Mouse (Mus musculus) spleen, adult 2 months (tissue): ENCODE measurements at regions not wholly inside any gene's neighbourhood (a gene's known extent, or its start where the extent isn't known, plus 50 kb on each side); places are given as distances from the start of the nearest gene placed in this dataset.

Experiments used
- DNase-seq, 2 experiments: peaks; one replicate each; pipeline versions ENCODE4 v3.0.0 to v3.0.0-alpha.2; 2012 to 2021; ENCODE audit warnings: low spot score in 2 of 2, low read depth in 1 of 2
- H3K27ac ChIP-seq: fragments of 200-500 bp; 2 replicates; pipeline ENCODE4 v1.5.1; 2012; ENCODE audit warnings: low read length, inconsistent platforms; ENCODE audit not compliant: insufficient read depth
- H3K27me3 ChIP-seq: fragments of 200-500 bp; 2 replicates; pipeline ENCODE4 v1.6.1; 2012; ENCODE audit warnings: mild to moderate bottlenecking, moderate library complexity, low read length, inconsistent platforms; ENCODE audit not compliant: control insufficient read depth, insufficient read depth
- H3K36me3 ChIP-seq: fragments of 200-500 bp; 2 replicates; pipeline ENCODE4 v1.6.1; 2012; ENCODE audit warnings: mild to moderate bottlenecking, low read length, inconsistent platforms; ENCODE audit not compliant: control insufficient read depth, insufficient read depth
- H3K4me1 ChIP-seq: fragments of 200-500 bp; 2 replicates; pipeline ENCODE4 v1.6.1; 2011; ENCODE audit warnings: inconsistent platforms; ENCODE audit not compliant: control insufficient read depth, insufficient read depth, insufficient read length
- H3K4me3 ChIP-seq: fragments of 200-500 bp; 2 replicates; pipeline ENCODE4 v1.5.1; 2011; ENCODE audit warnings: mild to moderate bottlenecking, inconsistent platforms; ENCODE audit not compliant: insufficient read depth, insufficient read length; ENCODE audit errors: extremely low read depth
- CTCF ChIP-seq: fragments of 200-500 bp; IDR thresholded peaks from 2 replicates; pipeline ENCODE4 v1.5.1; 2011; ENCODE audit warnings: mild to moderate bottlenecking, inconsistent platforms; ENCODE audit not compliant: insufficient read depth, insufficient read length, insufficient replicate concordance; ENCODE audit errors: extremely low read depth
- POLR2A ChIP-seq: fragments of 200-500 bp; IDR thresholded peaks from 2 replicates; pipeline ENCODE4 v1.6.1; 2011; ENCODE audit warnings: low read depth, low read length, inconsistent platforms
- WGBS: fragments of 180-500 bp; shearing (Covaris S2); methylation state at CpG from one replicate; pipeline ENCODE4 v1.1.7; 2018; 5-methylcytosine and 5-hydroxymethylcytosine counted together

- 95% methylated on average over 5 of the region's 5 CpGs for WGBS
- Histone ChIP-seq H3K27me3 (no peaks in the 10 kb centered on the region), H3K27ac (no peak overlapping the region), H3K4me1 (no peaks in the 10 kb centered on the region), H3K4me3 (no peak overlapping the region), H3K36me3 (no peaks in the 10 kb centered on the region)
- no peak for TF ChIP-seq POLR2A
- no peak for TF ChIP-seq CTCF
- no peak for DNase-seq
Observed at GRCm38 (mm10) chr8:79572526-79572925, 66.9 kb upstream of the Otud4 start.

- WGBS = 92% methylated on average over 6 of the region's 6 CpGs
- H3K27ac ChIP-seq = no peak overlapping the region
- no peak for TF ChIP-seq POLR2A
- no peak for TF ChIP-seq CTCF
Observed at GRCm38 (mm10) chr8:79563101-79563500, 76.3 kb upstream of the Otud4 start.

GRCm38 (mm10) chr8:79562669-79563068 lies 76.7 kb upstream of the Otud4 start:
- H3K36me3 ChIP-seq = no peaks in the 10 kb centered on the region
- H3K4me1 ChIP-seq = no peaks in the 10 kb centered on the region
- H3K27ac ChIP-seq = no peak overlapping the region
- H3K27me3 ChIP-seq = no peaks in the 10 kb centered on the region
- no peak for DNase-seq
- TF ChIP-seq CTCF (no peak), POLR2A (no peak)
- WGBS = 83% methylated on average over 8 of the region's 8 CpGs
- no peak overlapping the region for H3K4me3 ChIP-seq

More at GRCm38 (mm10) chr8:79563101-79563500, 76.3 kb upstream of the Otud4 start:
- no peak for DNase-seq
- no peaks in the 10 kb centered on the region for H3K36me3 ChIP-seq
- no peaks in the 10 kb centered on the region for H3K27me3 ChIP-seq
- H3K4me3 ChIP-seq = no peak overlapping the region
- no peaks in the 10 kb centered on the region for H3K4me1 ChIP-seq

GRCm38 (mm10) chr8:79562071-79562581 lies 77.3 kb upstream of the Otud4 start:
- no peak overlapping the region for H3K27ac ChIP-seq
- no peaks in the 10 kb centered on the region for H3K36me3 ChIP-seq
- no peaks in the 10 kb centered on the region for H3K4me1 ChIP-seq
- no peak overlapping the region for H3K4me3 ChIP-seq
- DNase-seq = no peak
- no peak for TF ChIP-seq POLR2A
- TF ChIP-seq CTCF = no peak
- WGBS = 48% methylated on average over 11 of the region's 11 CpGs
- H3K27me3 ChIP-seq = no peaks in the 10 kb centered on the region

GRCm38 (mm10) chr8:79561269-79562063 lies 78.0 kb upstream of the Otud4 start:
- H3K27me3 ChIP-seq = no peaks in the 10 kb centered on the region
- 76% methylated on average over 9 of the region's 9 CpGs for WGBS
- DNase-seq = no peak
- no peak overlapping the region for H3K4me3 ChIP-seq
- no peak overlapping the region for H3K27ac ChIP-seq
- no peaks in the 10 kb centered on the region for H3K4me1 ChIP-seq
- TF ChIP-seq CTCF (no peak), POLR2A (no peak)
- no peaks in the 10 kb centered on the region for H3K36me3 ChIP-seq

GRCm38 (mm10) chr8:79559516-79559915 lies 79.9 kb upstream of the Otud4 start:
- DNase-seq = no peak
- Histone ChIP-seq H3K4me1 (no peaks in the 10 kb centered on the region), H3K36me3 (no peaks in the 10 kb centered on the region), H3K27me3 (no peaks in the 10 kb centered on the region), H3K4me3 (no peak overlapping the region), H3K27ac (no peak overlapping the region)
- no peak for TF ChIP-seq CTCF
- TF ChIP-seq POLR2A = no peak
- 88% methylated on average over 6 of the region's 6 CpGs for WGBS

- Histone ChIP-seq H3K4me3 (no peak overlapping the region), H3K27me3 (no peaks in the 10 kb centered on the region), H3K27ac (no peak overlapping the region), H3K4me1 (no peaks in the 10 kb centered on the region), H3K36me3 (no peaks in the 10 kb centered on the region)
- 80% methylated on average over 2 of the region's 4 CpGs for WGBS
- TF ChIP-seq POLR2A (no peak), CTCF (no peak)
- no peak for DNase-seq
Observed at GRCm38 (mm10) chr8:79554311-79554710, 85.1 kb upstream of the Otud4 start.
